Mouse (Mus musculus): ENCODE data around the gene Pabpc4. TPM values are rescaled to one million over a fixed set of nuclear protein-coding genes. Genes with fewer than 3 reads are reported as not detected.
"Not testable (repeated sequence)": the region's sequence is repeated elsewhere in the genome, so short reads cannot be mapped to it uniquely, and the experiment has no call there.

Gene Pabpc4
- polyA plus RNA-seq, 1 experiment, result 221 TPM

GRCm38 (mm10) chr4:123323534-123323933 lies 61.4 kb downstream of the Pabpc4 start, which contains the start of gene Oxct2a:
Oxct2a (minus strand) TSS chr4:123323634.
- no peaks in the 10 kb centered on the region for H3K36me3 ChIP-seq (ENCODE audit: control insufficient read depth, insufficient read depth, low read length, poor library complexity, severe bottlenecking)
- H3K27me3 ChIP-seq (ENCODE audit: control insufficient read depth, insufficient read depth, low read length, poor library complexity, severe bottlenecking), result no peaks in the 10 kb centered on the region
- H3K4me1 ChIP-seq (ENCODE audit: control insufficient read depth, insufficient read depth, low read length), result no peaks in the 10 kb centered on the region
- no peak within 1 kb of the TSS for H3K27ac ChIP-seq (ENCODE audit: insufficient read depth, low read length)
- TF ChIP-seq EP300 (IDR thresholded peaks at IDR 0.05; ENCODE audit: insufficient read depth, low read depth, low read length) (no peak), POLR2A (IDR thresholded peaks at IDR 0.05; ENCODE audit: insufficient read depth, low read length) (no peak)
- H3K9ac ChIP-seq (ENCODE audit: low read depth, poor library complexity, severe bottlenecking), result no peak within 1 kb of the TSS
- peak within 1 kb of the TSS; percentile 33 for H3K4me3 ChIP-seq (ENCODE audit: low read depth, low read length)
- H3K9me3 ChIP-seq (replicated peaks; ENCODE audit: control insufficient read depth, insufficient read depth, low read length, poor library complexity, severe bottlenecking), result no peaks in the 10 kb centered on the region

- Histone ChIP-seq H3K4me3 (ENCODE audit: low read depth, low read length) (no peak overlapping the region), H3K27ac (ENCODE audit: insufficient read depth, low read length) (no peak overlapping the region), H3K4me1 (ENCODE audit: control insufficient read depth, insufficient read depth, low read length) (no peaks in the 10 kb centered on the region)
Observed at GRCm38 (mm10) chr4:123326087-123326486, 63.9 kb downstream of the Pabpc4 start.

GRCm38 (mm10) chr4:123327630-123328029 lies 65.5 kb downstream of the Pabpc4 start:
- Histone ChIP-seq H3K4me3 (ENCODE audit: low read depth, low read length) (no peak overlapping the region), H3K27me3 (ENCODE audit: control insufficient read depth, insufficient read depth, low read length, poor library complexity, severe bottlenecking) (no peaks in the 10 kb centered on the region), H3K4me1 (ENCODE audit: control insufficient read depth, insufficient read depth, low read length) (no peaks in the 10 kb centered on the region), H3K9me3 (replicated peaks; ENCODE audit: control insufficient read depth, insufficient read depth, low read length, poor library complexity, severe bottlenecking) (no peaks in the 10 kb centered on the region), H3K27ac (ENCODE audit: insufficient read depth, low read length) (no peak overlapping the region), H3K36me3 (ENCODE audit: control insufficient read depth, insufficient read depth, low read length, poor library complexity, severe bottlenecking) (no peaks in the 10 kb centered on the region), H3K9ac (ENCODE audit: low read depth, poor library complexity, severe bottlenecking) (no peak overlapping the region)
- no peak for TF ChIP-seq EP300 (IDR thresholded peaks at IDR 0.05; ENCODE audit: insufficient read depth, low read depth, low read length)
- TF ChIP-seq CTCF (IDR thresholded peaks at IDR 0.05; ENCODE audit: low read depth, low read length), result no peak
- TF ChIP-seq POLR2A (IDR thresholded peaks at IDR 0.05; ENCODE audit: insufficient read depth, low read length), result no peak

More at GRCm38 (mm10) chr4:123326087-123326486, 63.9 kb downstream of the Pabpc4 start:
- Histone ChIP-seq H3K36me3 (ENCODE audit: control insufficient read depth, insufficient read depth, low read length, poor library complexity, severe bottlenecking) (no peaks in the 10 kb centered on the region), H3K9me3 (replicated peaks; ENCODE audit: control insufficient read depth, insufficient read depth, low read length, poor library complexity, severe bottlenecking) (no peaks in the 10 kb centered on the region), H3K27me3 (ENCODE audit: control insufficient read depth, insufficient read depth, low read length, poor library complexity, severe bottlenecking) (no peaks in the 10 kb centered on the region), H3K9ac (ENCODE audit: low read depth, poor library complexity, severe bottlenecking) (no peak overlapping the region)
- no peak for TF ChIP-seq EP300 (IDR thresholded peaks at IDR 0.05; ENCODE audit: insufficient read depth, low read depth, low read length)

GRCm38 (mm10) chr4:123328946-123329345 lies 66.8 kb downstream of the Pabpc4 start:
- Histone ChIP-seq H3K36me3 (ENCODE audit: control insufficient read depth, insufficient read depth, low read length, poor library complexity, severe bottlenecking) (no peaks in the 10 kb centered on the region), H3K27me3 (ENCODE audit: control insufficient read depth, insufficient read depth, low read length, poor library complexity, severe bottlenecking) (no peaks in the 10 kb centered on the region), H3K27ac (ENCODE audit: insufficient read depth, low read length) (no peak overlapping the region), H3K9me3 (replicated peaks; ENCODE audit: control insufficient read depth, insufficient read depth, low read length, poor library complexity, severe bottlenecking) (no peaks in the 10 kb centered on the region), H3K4me1 (ENCODE audit: control insufficient read depth, insufficient read depth, low read length) (no peaks in the 10 kb centered on the region), H3K4me3 (ENCODE audit: low read depth, low read length) (no peak overlapping the region), H3K9ac (ENCODE audit: low read depth, poor library complexity, severe bottlenecking) (no peak overlapping the region)
- TF ChIP-seq POLR2A (IDR thresholded peaks at IDR 0.05; ENCODE audit: insufficient read depth, low read length), result no peak
- no peak for TF ChIP-seq CTCF (IDR thresholded peaks at IDR 0.05; ENCODE audit: low read depth, low read length)
- no peak for TF ChIP-seq EP300 (IDR thresholded peaks at IDR 0.05; ENCODE audit: insufficient read depth, low read depth, low read length)

GRCm38 (mm10) chr4:123331326-123331725 lies 69.2 kb downstream of the Pabpc4 start:
- H3K36me3 ChIP-seq (ENCODE audit: control insufficient read depth, insufficient read depth, low read length, poor library complexity, severe bottlenecking), result no peaks in the 10 kb centered on the region
- H3K27me3 ChIP-seq (ENCODE audit: control insufficient read depth, insufficient read depth, low read length, poor library complexity, severe bottlenecking), result no peaks in the 10 kb centered on the region
- no peak overlapping the region for H3K9ac ChIP-seq (ENCODE audit: low read depth, poor library complexity, severe bottlenecking)
- TF ChIP-seq POLR2A (IDR thresholded peaks at IDR 0.05; ENCODE audit: insufficient read depth, low read length), result no peak
- TF ChIP-seq EP300 (IDR thresholded peaks at IDR 0.05; ENCODE audit: insufficient read depth, low read depth, low read length), result no peak
- no peak for TF ChIP-seq CTCF (IDR thresholded peaks at IDR 0.05; ENCODE audit: low read depth, low read length)
- H3K27ac ChIP-seq (ENCODE audit: insufficient read depth, low read length), result no peak overlapping the region
- no peaks in the 10 kb centered on the region for H3K9me3 ChIP-seq (replicated peaks; ENCODE audit: control insufficient read depth, insufficient read depth, low read length, poor library complexity, severe bottlenecking)
- no peak overlapping the region for H3K4me3 ChIP-seq (ENCODE audit: low read depth, low read length)
- H3K4me1 ChIP-seq (ENCODE audit: control insufficient read depth, insufficient read depth, low read length), result peaks cover 1% of the 10 kb centered on the region

- not testable (repeated sequence) for H3K36me3 ChIP-seq (ENCODE audit: control insufficient read depth, insufficient read depth, low read length, poor library complexity, severe bottlenecking); H3K9me3 ChIP-seq (replicated peaks; ENCODE audit: control insufficient read depth, insufficient read depth, low read length, poor library complexity, severe bottlenecking); H3K9ac ChIP-seq (ENCODE audit: low read depth, poor library complexity, severe bottlenecking); H3K27ac ChIP-seq (ENCODE audit: insufficient read depth, low read length); H3K4me1 ChIP-seq (ENCODE audit: control insufficient read depth, insufficient read depth, low read length); H3K27me3 ChIP-seq (ENCODE audit: control insufficient read depth, insufficient read depth, low read length, poor library complexity, severe bottlenecking); H3K4me3 ChIP-seq (ENCODE audit: low read depth, low read length)
Observed at GRCm38 (mm10) chr4:123331961-123332360, 69.8 kb downstream of the Pabpc4 start.

All from ES-Bruce4 (cell line).